Comparison of ENCODE assay signal across 16 mouse cellular contexts in the genomic region with DNA sequence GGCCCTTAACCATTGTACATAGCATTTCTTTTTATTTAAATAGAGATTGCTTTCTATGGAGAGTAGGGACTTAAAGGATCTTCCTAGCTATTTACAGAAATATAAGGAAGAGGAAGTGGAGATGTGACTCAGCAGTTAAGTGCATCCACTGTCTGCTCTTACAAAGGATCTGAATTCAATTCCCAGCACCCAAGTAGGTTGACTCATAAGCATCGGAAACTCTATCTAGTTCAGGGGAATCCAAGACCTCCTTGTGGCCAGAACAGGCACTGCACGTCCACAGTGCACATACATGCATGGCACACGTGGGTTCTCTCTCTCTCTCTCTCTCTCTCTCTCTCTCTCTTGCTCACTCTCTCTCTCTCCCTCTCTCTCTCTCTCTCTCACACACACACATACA. TPM values are rescaled to one million over a fixed set of nuclear protein-coding genes. Genes with fewer than 3 reads are reported as not detected.
DNase-seq lines count a peak whose midpoint lies in the region; ATAC-seq and TF ChIP-seq lines count a peak whose summit lies in the region.
"Had no signal": no experiment of that assay in that cellular context is flagged by ENCODE, and none has a peak within 500 bp of the region (broad histone marks: within the 10 kb centered on the region; RNA-seq: fewer than 3 reads in every experiment).

No protein-coding gene starts in this region.

- no peaks in the 10 kb centered on the region for H3K9me3 ChIP-seq in liver, embryonic 14.5 days (ENCODE audit: control insufficient read depth, low read length)
- no peaks in the 10 kb centered on the region for H3K9me3 ChIP-seq in liver, embryonic 12.5 days (replicated peaks)
- no peaks in the 10 kb centered on the region; the same call in 1 of the 2 replicates for H3K9me3 ChIP-seq in ES-Bruce4 (replicated peaks; ENCODE audit: control insufficient read depth, insufficient read depth, low read length, poor library complexity, severe bottlenecking)
- H3K9me3 ChIP-seq: heart, embryonic 15.5 days; liver, embryonic 13.5 days had no signal

- no peak overlapping the region for H3K9ac ChIP-seq in liver, embryonic 14.5 days (replicated peaks)
- no peak overlapping the region for H3K9ac ChIP-seq in liver, embryonic 12.5 days
- H3K9ac ChIP-seq in ES-Bruce4 (ENCODE audit: low read depth, poor library complexity, severe bottlenecking), result no peak overlapping the region
- H3K9ac ChIP-seq: heart, embryonic 15.5 days; hindbrain, embryonic 14.5 days; liver, embryonic 13.5 days had no signal

- WGBS in liver, embryonic 14.5 days (ENCODE audit: insufficient replicate concordance), result 55% methylated on average over 3 of the region's 3 CpGs
- 55% methylated on average over 3 of the region's 3 CpGs for WGBS in liver, embryonic 12.5 days (ENCODE audit: insufficient replicate concordance)

- no peak for ATAC-seq in liver, embryonic 14.5 days (ENCODE audit: insufficient read depth)
- no peak for ATAC-seq in liver, embryonic 12.5 days

- H3K27me3 ChIP-seq in liver, embryonic 14.5 days (ENCODE audit: control insufficient read depth, insufficient read depth, low read length), result no peaks in the 10 kb centered on the region
- H3K27me3 ChIP-seq in liver, embryonic 12.5 days (replicated peaks), result no peaks in the 10 kb centered on the region
- no peaks in the 10 kb centered on the region for H3K27me3 ChIP-seq in ES-Bruce4 (ENCODE audit: control insufficient read depth, insufficient read depth, low read length, poor library complexity, severe bottlenecking)
- H3K27me3 ChIP-seq: heart, embryonic 15.5 days; liver, embryonic 13.5 days; megakaryocyte, embryonic 14.5 days had no signal

- DNase-seq in liver, embryonic 14.5 days (ENCODE audit: low read depth in 3 of 3, low spot score in 3 of 3), result no peak
- peak; percentile 17 for DNase-seq in 416B (ENCODE audit: low read depth)
- no peak for DNase-seq in brain, embryonic 14.5 days (ENCODE audit: low read depth)
- DNase-seq in neural tube, embryonic 10.5 days (ENCODE audit: extremely low spot score, low spot score), result no peak
- no peak for DNase-seq in left cerebral cortex, postnatal 10 days (ENCODE audit: extremely low spot score in 1 of 2, low spot score in 2 of 2)
- DNase-seq in gastrocnemius, postnatal 25 days, result no peak
- DNase-seq: cerebellum, adult 9-10 months; kidney, adult 8-10 months; liver, embryonic 13.5 days; thymus, postnatal 36 days had no signal

- no peak overlapping the region for H3K4me2 ChIP-seq in liver, embryonic 14.5 days (ENCODE audit: low read depth)
- H3K4me2 ChIP-seq in liver, embryonic 12.5 days, result no peak overlapping the region
- H3K4me2 ChIP-seq: heart, embryonic 15.5 days; hindbrain, embryonic 14.5 days; liver, embryonic 13.5 days had no signal

- no peak overlapping the region for H3K27ac ChIP-seq in liver, embryonic 14.5 days
- no peak overlapping the region for H3K27ac ChIP-seq in liver, embryonic 12.5 days
- H3K27ac ChIP-seq in ES-Bruce4 (ENCODE audit: insufficient read depth, low read length), result no peak overlapping the region
- H3K27ac ChIP-seq: heart, embryonic 15.5 days; hindbrain, embryonic 14.5 days; liver, embryonic 13.5 days had no signal

- TF ChIP-seq CTCF in liver, embryonic 14.5 days (IDR thresholded peaks at IDR 0.05; ENCODE audit: low read depth), result peak; percentile 48
- TF ChIP-seq CTCF in ES-Bruce4 (IDR thresholded peaks at IDR 0.05; ENCODE audit: low read depth, low read length), result peak; percentile 13
- peak; percentile 17; the same call in 1 of the 2 replicates for TF ChIP-seq CTCF in brain, embryonic 14.5 days (IDR thresholded peaks at IDR 0.05; ENCODE audit: borderline replicate concordance, extremely low read depth, insufficient read depth, insufficient read length)

- H3K4me1 ChIP-seq in liver, embryonic 14.5 days (replicated peaks; ENCODE audit: control insufficient read depth in 2 of 2, insufficient read depth in 2 of 2, low read length in 1 of 2), result no peaks in the 10 kb centered on the region
- no peaks in the 10 kb centered on the region for H3K4me1 ChIP-seq in liver, embryonic 12.5 days
- no peaks in the 10 kb centered on the region for H3K4me1 ChIP-seq in ES-Bruce4 (ENCODE audit: control insufficient read depth, insufficient read depth, low read length)
- H3K4me1 ChIP-seq: heart, embryonic 15.5 days; liver, embryonic 13.5 days had no signal

- intact Hi-C loops in left cerebral cortex, postnatal 10 days (cut with DNase I), result no loop called here

- no peak for TF ChIP-seq POLR2A in ES-Bruce4 (IDR thresholded peaks at IDR 0.05; ENCODE audit: insufficient read depth, low read length)
- no peak for TF ChIP-seq POLR2A in brain, embryonic 14.5 days (IDR thresholded peaks at IDR 0.05; ENCODE audit: borderline replicate concordance, extremely low read depth, insufficient read depth, insufficient read length, poor library complexity, severe bottlenecking)

- H3K36me3 ChIP-seq in liver, embryonic 14.5 days (replicated peaks; ENCODE audit: control insufficient read depth, insufficient read depth, low read depth), result no peaks in the 10 kb centered on the region
- no peaks in the 10 kb centered on the region for H3K36me3 ChIP-seq in liver, embryonic 12.5 days
- H3K36me3 ChIP-seq in ES-Bruce4 (ENCODE audit: control insufficient read depth, insufficient read depth, low read length, poor library complexity, severe bottlenecking), result no peaks in the 10 kb centered on the region
- H3K36me3 ChIP-seq: heart, embryonic 15.5 days; liver, embryonic 13.5 days had no signal

- H3K4me3 ChIP-seq in liver, embryonic 14.5 days (ENCODE audit: insufficient read depth in 1 of 2, low read depth in 2 of 2, low read length in 2 of 2), result no peak overlapping the region
- H3K4me3 ChIP-seq in liver, embryonic 12.5 days, result no peak overlapping the region
- no peak overlapping the region for H3K4me3 ChIP-seq in ES-Bruce4 (ENCODE audit: low read depth, low read length)
- H3K4me3 ChIP-seq: heart, embryonic 15.5 days; liver, embryonic 13.5 days; megakaryocyte, embryonic 14.5 days; myocyte had no signal

- no peak for TF ChIP-seq EP300 in liver, embryonic 14.5 days (IDR thresholded peaks at IDR 0.05; ENCODE audit: low read depth)
- TF ChIP-seq EP300 in ES-Bruce4 (IDR thresholded peaks at IDR 0.05; ENCODE audit: insufficient read depth, low read depth, low read length), result no peak

RNA-seq across cellular contexts. Expression of gene Itih5, which starts 41.8 kb away (rescaled TPM):
- polyA plus RNA-seq in liver, embryonic 14.5 days (2012; rRNA removed), result 1.4 and 2.0 TPM in 2 replicates
- 2.5 and 2.8 TPM in 2 replicates for polyA plus RNA-seq in liver, embryonic 14.5 days (2014; fragmentation: Nextera tagmentation; extraction: Ambion mirVana)
- 4.6 and 5.1 TPM in 2 replicates for polyA plus RNA-seq in liver, embryonic 12.5 days (2016; fragmentation: Nextera tagmentation; extraction: Ambion mirVana)
- polyA plus RNA-seq in ES-Bruce4 (2011; ENCODE audit: insufficient read depth, insufficient read length, low read depth, missing spikeins), result 0.72 and 0.90 TPM in 2 replicates
- polyA plus RNA-seq in brain, embryonic 14.5 days (2012; rRNA removed), result 3.1 and 7.3 TPM in 2 replicates
- total RNA-seq in left cerebral cortex, postnatal 10 days (2021), result 10 to 100 TPM in 1 of 2 experiments, 1 to 10 TPM in 1; 9.2 to 12.0 TPM
- total RNA-seq in gastrocnemius, postnatal 25 days (2021), result 10 to 100 TPM; 16.3 to 17.4 TPM
- polyA plus RNA-seq: myocyte had no signal
